Mouse (Mus musculus): ENCODE data around the gene Dnmt1. TPM values are rescaled to one million over a fixed set of nuclear protein-coding genes. Genes with fewer than 3 reads are reported as not detected.

Gene Dnmt1
- polyA plus RNA-seq, 1 experiment: 16.1 TPM

DNA sequence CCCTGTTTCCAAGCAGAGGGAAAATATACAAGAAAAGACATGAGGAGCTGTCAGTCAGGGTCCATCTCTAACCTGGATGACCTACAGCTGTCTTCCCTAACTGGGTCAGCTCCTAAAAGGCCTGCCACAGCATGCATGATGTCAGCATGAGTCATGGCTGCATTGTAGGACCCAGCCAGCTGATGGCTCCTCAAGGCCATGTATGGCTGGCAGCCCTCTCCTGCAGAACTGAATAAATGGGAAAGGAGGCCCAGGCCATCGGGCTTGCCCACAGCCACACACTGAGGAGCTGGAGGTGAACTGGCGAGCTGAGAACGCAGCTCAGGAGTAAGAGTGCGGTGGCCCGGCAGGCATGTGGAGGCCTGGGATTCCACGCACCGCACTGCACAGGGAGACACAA lies 16.3 kb downstream of the Dnmt1 start:
- DNase-seq (ENCODE audit: low read depth): no peak

DNA sequence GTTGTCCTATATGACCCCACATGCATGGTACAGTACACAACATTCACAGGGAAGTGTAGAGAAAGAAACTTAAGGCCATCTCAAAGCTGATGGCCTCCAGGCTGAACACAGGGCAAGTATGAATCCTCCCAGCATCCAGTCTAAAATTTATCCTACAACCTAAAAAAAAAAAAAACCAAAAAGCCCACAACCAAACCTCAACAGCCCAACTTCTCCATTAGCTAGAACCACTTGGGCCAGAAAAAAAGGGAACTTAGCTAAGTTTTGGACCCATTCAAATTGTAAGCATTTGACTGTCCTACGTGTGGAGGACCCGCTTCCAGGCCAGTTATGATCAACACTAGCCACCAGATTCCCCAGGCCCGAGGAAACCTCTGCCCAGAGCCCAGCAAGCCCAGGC lies 36.4 kb downstream of the Dnmt1 start:
- no peak for DNase-seq (ENCODE audit: low read depth)

DNA sequence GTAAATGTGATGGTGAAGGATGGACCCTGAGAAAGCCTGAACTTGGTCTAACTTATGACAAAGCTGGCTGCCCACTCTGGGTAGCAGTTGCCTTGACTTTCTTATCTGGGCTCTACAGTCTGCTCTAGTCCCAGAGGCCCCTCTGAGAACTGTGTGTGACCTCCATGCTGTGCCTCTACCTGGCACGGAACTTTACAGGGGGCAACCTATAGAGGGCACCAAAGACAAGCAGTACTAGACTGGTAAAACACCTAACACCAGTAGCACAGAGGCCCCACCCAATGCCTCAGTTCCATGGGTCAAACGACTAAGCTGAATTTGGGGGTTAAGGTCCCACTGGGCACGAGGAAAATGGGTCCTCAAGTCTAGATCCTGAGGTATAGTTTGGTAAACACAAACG lies 43.5 kb downstream of the Dnmt1 start:
- no peak for DNase-seq (ENCODE audit: low read depth)

DNA sequence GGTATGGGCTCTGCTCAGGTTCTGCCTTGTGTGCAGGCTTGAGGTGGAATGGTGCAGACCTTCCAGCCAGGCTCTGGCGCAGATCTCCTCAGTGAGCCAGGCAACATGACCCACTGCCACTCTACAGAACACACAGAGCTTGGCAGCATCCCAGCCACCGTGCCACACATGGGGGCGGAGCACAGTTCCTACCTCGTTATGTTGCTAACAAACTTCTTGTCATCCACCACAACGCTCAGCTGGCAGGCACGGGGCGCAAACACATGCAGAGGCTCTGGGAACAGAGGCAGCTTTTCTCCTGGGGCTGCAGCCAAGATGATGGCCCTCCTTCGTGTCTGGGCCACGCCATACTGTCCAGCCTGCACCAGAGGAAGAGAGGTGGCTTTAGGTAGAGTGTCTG lies 49.7 kb downstream of the Dnmt1 start:
- DNase-seq (ENCODE audit: low read depth): no peak

DNA sequence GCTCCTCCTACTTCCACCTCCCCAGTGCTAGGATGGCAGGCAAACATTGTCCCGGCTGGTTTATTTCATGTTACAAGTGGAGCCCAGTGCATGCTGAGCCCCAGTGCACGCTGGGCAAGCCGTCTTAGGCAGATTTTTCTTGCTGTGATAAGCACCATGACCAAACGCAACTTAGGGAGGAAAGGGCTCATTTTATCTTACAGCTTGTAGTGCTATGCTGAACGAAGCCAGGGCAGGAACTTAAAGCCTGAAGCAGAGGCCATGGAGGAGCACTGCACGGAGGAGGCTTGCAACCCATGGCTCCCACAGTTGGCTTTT lies 57.6 kb downstream of the Dnmt1 start:
- no peak for DNase-seq (ENCODE audit: low read depth)

DNA sequence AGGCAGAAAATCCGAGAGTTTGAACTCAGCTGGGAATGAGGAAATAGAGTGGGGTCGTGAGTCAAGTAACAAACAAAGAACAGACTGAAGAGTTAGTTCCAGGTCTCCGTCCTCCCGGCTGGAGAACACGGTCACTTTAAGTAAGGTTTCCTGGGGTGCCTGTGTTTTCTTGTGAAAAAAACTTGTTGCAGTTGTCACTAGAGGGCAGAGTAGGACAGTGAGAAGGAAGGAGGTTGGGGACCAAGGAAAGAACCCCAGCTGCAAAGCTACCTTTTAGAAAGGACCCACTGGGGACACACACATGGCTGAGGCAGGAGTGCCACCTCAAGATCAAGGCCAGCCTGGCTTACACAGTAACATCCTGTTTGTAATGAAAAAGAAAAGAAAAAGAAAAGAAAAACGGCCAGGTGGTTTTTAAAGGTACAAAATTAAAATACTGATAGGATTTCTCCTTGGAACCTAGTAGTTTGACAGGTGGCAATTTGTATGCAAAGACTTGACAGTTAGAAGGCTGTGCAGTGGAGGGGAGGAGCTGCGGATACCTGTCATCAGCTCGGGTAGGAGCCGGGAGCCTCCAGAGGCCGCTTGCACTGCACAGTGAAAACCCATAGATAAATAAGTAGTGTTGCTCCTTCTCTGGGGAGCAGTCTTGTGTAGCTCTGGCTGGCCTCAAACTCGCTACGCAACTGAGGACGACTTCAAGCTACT lies 58.1 kb downstream of the Dnmt1 start:
- no peak for DNase-seq (ENCODE audit: low read depth)

DNA sequence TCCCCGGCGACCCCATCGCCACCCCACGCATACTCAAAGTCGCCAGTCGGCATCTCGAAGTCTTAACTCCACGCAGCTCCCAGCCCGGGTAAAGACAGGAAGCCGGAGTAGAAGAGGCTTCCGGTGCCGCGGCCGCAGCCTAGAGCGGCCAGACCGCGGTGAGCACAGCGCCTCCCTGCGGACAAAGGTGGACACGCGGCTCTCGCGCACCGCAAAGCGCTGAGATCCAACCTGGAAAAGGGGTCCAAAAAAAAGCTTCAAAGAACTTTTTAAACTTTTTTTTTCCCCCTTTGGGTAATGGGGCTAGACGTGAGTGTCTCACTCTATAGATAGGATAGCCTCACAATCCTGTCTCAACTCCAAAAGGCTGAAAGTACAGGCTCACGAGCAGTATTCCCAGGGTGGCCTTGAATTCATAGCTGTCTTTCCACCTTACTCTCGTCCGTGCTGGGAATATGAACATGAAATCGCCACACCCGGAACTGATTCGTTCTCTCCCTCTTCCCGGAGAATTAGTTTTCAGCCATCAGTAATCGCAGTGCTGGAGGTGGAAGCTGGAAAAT lies 61.1 kb downstream of the Dnmt1 start, which contains the start of gene Eif3g:
Eif3g (minus strand) TSS at position 113 of the 563 bp plus-strand sequence.
- no peak for DNase-seq (ENCODE audit: low read depth)

DNA sequence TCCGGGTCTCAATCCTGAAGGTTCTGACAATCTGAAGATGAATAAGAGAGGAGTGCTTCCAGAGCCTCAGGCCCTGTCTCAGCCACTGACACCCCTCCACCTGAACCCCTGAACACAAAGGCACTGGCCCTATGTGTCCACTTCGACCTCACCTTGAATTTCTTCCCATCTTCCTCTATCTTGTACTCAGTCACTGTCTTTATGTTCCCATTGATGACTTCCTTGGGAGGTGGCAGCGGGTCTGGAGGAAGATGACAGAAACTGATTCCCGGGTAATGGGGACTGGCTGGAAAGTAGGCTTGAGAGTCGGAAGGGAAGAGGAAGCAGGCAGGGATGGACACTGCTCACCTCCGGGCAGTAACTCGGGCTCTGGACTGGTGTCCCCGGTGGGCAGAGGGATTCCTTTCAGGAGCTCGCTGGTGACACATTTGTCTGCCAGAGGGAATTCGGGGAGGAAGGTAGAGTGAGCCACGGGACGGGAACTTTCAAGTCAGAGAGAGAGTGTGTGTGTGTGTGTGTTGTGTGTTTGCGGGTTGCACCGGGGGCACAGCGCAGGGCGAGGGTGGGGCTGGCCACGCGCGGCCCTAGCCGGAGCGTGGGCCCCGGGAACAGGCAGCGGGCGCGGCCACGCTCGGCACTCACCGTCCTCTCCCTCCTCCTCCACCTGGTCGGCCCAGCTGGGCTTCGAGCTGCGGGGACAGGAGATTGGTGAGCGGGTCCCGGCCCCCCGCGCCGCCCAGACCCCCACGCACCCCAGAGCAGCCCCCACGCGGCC lies 61.8 kb downstream of the Dnmt1 start:
- DNase-seq (ENCODE audit: low read depth): no peak

DNA sequence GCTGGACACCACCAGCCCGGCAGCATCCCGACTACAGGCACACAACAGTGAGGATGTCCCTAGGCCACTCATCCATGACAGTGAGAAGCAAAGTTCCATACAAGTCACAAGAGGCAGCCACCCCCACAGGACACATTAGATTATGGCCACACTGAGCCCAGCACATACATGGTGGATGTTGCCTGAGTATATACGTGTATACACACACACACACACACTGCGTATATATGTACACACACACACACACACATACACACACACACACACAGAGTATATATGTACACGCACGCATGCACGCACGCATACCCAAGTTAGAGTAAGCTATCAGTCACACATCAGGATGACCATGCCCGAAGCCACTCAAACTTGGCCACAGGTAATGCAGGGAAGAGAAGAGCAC lies 64.3 kb downstream of the Dnmt1 start:
- no peak for DNase-seq (ENCODE audit: low read depth)

DNA sequence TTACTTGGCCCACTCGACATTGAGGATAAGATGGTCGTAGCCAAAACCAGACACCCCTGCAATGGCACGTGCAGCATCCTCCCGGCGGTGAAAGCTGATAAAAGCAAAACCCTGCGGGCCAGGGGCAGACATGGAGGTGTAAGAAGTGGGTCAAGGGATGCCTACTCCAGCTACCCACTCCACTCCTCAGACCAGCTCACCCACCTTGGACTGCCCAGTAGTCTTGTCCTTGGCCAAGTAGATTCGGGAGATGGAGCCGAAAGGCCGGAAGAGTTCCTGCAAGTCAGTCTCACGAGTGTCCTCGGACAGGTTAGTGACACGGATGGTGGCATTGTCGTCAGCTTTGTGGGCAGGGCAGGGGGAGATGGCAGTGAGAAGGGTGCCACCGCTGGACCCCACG lies 65.1 kb downstream of the Dnmt1 start:
- no peak for DNase-seq (ENCODE audit: low read depth)

DNA sequence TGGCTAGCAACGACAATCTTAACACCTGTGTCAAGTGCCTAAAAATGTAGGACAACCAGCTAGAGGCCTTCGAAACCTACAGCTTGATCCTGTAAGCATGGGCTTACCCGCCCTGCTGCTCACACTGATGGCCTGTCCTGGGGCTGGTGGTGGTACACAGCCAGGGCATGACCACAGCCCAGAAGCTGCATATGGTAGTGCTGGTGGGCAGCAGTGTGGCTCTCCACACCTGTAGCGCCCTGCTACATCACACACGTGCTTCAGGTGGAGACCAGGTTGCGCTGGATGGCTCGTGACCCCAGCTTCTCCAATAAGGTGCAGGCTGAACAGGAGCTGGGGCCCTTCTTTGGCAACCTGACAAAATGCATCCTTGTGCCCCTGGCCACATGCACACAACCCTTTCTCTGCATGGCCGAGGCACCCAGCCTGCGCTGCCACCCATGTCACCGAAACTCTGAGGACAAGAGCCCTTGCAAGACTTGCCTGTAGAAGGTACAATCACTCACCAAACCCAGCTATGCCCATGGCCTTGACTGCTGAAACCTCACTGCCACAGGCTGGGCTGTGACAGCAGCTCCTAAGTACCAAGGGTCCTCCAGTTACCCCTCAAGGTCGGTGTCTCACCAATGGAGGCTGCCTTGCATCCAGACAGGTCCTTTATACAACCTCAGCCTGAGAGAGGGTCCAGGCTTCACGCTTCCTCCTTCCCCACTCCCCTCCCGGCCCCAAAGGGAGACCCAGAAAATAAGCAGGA lies 65.9 kb downstream of the Dnmt1 start:
- no peak for DNase-seq (ENCODE audit: low read depth)

DNA sequence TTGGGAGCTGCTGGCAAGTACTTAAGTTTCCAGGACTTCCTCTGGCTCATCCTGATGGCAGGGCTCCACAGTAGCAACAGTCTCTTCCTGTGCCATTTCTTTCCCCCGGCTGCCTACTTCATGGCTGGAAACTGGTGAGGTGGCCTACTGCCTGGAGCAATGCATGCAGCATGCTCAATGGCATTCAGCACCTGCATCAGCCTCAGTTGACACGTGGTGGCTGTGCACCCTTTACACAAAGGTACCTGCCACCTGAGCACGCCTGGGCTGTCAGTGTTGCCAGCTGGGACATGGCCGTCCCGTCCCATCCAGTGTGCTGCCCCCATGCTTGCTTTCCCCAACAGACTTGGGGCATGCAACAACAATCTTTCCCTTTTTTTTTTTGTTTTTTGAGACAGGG lies 66.6 kb downstream of the Dnmt1 start:
- DNase-seq (ENCODE audit: low read depth): no peak

DNA sequence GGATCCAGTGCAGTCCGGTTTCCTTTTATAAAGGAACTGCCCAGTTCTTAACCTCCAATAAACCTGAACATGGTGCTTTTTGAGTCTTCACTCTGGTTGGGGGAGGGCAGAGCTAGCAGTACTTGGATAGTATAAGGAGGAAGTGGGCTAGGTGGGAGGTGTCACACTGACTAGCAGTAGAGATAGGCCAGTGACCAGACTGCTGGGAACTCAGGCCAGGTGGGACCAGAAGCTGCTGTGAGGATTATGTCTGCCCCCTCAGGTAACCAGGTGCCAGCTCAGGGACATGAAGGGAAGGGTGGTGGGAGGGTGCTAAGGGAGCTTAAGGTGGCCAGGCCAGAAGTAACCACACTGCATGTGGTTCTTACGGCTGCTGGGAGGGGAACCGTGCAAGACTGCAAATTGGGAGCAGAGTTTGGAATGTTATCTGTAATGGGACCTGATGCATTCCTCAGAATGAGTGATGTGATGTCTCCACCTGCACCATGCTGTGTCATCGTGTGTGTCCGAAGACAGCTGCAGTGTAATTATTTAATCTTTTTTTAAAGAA lies 67.5 kb downstream of the Dnmt1 start:
- no peak for DNase-seq (ENCODE audit: low read depth)

DNA sequence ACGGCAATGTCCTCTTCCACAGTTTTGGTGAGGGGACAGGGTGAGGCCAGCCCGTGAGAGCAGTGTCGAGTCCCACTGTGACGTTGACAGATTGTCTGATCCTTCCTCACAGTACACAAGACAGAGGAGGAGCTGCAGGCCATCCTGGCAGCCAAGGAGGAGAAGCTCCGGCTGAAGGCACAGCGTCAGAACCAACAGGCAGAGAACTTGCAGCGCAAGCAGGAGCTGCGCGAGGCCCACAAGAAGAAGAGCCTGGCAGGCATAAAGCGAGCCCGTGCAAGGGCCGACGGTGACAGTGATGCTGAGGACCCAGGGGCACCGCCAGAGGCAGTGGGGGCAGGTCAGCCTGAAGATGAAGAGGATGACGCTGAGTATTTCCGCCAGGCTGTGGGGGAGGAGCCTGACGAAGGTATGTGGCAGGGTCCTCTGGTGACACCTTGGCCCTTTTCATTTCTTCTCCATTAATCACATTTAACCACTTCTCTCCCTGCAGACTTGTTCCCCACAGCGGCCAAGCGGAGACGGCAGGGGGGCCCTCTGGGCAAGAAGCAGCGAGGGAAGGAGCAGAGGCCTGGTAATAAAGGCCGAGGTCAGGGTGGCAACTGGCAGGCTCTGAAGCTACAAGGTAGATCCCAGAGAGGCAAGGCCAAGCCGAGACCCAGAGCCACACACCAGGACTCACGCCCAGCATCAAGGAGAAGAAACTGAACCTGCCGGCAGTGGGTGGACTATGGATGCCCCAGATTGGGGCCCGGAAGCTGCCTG lies 68.2 kb downstream of the Dnmt1 start:
- DNase-seq (ENCODE audit: low read depth): no peak

DNA sequence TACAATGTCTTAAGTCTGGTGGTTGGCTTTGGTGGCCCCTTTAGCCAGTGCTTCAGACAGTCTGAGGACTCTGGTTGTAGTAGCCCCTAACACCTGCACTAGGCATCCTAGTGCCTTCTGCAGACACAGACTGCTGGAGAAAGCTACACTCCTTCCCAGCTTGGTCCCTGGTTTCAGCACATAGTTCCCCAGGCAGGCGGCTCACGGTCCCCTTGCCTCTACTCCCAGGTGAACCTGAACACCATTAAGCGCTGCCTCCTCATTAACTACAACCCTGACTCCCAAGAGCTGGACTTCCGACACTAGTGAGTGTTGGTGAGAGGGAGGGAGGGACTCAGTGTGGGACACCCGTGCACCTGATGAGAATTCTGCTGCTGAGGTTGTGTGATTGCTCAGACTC lies 69.3 kb downstream of the Dnmt1 start:
- no peak for DNase-seq (ENCODE audit: low read depth)

DNA sequence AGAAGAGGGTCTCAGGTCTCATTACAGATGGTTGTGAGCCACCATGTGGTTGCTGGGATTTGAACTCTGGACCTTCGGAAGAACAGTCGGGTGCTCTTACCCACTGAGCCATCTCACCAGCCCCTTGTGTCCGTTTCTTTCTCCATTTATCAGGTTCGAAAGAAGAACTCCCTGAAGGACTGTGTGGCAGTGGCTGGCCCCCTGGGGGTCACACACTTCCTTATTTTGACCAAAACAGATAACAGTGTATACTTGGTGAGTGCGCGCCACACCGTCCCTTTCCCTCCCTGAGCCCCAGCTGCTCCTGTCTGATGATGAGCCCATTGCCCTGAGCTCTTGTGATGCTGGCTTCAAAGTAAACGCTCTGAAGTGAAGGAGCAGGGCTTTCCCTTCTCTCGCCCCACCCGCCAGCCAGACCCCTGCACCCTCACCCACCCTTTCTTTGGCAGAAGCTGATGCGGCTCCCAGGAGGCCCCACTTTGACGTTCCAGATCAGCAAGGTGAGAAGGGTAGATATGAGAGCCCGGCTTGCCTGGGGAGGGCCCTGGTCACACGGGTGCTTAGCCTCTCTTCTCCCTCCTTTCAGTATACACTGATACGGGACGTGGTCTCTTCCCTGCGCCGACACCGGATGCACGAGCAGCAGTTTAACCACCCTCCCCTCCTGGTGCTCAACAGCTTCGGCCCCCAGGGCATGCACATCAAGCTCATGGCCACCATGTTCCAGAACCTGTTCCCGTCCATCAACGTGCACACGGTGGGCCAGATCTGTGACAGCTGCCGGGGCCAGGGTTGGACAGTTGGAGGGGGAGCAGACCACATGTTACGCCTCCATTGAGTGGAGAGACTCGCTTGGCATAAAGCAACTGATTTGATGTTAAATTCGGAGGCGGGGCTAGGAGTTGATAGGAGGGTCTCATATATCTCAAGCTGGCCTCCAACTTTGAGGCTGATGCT lies 70.2 kb downstream of the Dnmt1 start:
- no peak for DNase-seq (ENCODE audit: low read depth)

DNA sequence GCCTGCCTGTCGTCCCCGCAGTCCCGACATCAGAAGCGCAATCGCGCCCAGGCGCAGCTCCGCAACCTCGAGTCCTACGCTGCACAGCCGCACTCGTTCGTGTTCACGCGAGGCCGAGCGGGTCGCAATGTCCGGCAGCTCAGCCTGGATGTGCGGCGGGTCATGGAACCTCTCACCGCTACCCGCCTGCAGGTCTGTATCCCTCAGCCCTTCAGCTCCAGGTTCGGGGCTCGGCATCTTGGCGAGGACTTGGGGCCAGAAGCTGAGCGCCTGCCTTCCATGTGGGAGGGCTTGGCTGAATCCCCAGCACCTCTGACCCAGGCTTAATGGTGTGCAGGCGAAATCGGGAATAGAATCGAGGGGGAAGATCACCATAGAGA lies 71.3 kb downstream of the Dnmt1 start:
- no peak for DNase-seq (ENCODE audit: low read depth)

DNA sequence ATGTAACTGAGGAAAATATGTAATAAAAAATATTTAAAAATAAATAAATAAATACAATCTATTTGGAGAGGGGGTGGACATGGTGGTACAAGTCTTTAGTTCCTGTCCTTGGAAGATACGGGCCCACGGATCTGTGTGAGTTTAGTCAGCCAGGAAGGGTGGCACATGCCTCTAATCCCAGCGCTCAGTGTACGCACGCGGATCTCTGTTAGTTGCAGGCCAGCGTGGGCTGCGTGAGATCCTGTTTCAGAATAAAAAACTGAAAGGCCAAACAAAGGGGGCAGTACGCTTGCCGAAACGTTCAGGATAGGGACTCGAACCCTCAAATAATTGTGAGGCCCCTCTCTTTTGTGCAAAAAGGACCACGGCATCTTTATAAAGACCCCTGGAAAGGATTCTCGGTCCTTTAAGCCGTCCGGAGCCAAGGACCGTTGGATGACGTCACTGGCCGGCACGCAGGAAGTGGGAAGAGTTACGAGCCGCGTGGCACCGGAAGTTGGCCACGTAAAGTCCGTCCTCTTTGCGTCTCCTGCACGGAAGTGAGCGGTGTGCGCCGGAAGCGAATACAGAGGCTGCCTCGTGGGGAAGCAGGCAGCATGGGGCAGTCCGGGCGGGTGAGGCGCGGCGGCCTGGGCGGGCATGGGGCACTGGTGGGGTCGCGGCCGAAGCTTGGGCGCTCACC lies 71.8 kb downstream of the Dnmt1 start, which contains the start of gene Ppan:
Ppan (plus strand) TSS at position 472 of the 682 bp plus-strand sequence.
- no peak for DNase-seq (ENCODE audit: low read depth)

DNA sequence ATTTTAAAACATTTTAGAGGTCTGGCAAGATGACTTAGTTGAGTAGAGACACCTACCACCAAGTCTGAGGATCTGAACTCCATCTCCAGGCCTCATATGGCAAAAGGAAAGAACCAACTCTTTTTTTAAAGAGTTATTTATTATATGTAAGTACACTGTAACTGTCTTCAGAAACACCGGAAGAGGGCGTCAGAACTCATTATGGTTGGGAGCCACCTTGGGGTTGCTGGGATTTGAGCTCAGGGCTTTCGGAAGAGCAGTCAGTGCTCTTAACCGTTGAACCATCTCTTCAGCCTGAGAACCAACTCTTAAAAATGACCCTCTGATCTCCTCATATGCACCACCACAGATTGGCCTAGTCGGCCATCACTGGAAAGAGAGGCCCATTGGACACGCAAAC lies 72.5 kb downstream of the Dnmt1 start:
- DNase-seq (ENCODE audit: low read depth): no peak

DNA sequence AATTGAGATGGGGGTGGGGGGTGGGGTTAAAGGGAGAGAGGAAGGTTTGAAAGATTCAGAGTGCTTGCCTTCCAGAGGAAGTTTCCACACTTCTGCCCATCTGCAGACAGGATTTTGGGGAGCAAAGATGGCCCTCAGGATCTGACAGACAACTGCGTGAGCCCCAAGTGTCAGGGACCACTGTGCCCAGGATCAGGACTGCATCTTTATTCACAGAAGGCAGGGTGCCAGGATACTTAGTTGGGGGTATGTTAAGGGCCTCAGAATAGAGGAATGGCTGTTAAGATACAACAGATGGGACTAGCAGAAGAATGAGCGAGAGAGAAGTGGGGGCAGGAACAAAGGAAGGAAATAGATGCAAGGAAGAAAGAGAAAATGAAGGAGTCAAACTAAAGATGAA lies 73.1 kb downstream of the Dnmt1 start:
- no peak for DNase-seq (ENCODE audit: low read depth)

Data from gonadal fat pad, adult 2 months (tissue).